Mouse (Mus musculus): ENCODE measurements around the gene Tefm.
A peak's percentile ranks its signal among the peaks of the same experiment; 100 is the strongest.
"Not testable (repeated sequence)": the region's sequence is repeated elsewhere in the genome, so short reads cannot be mapped to it uniquely, and the experiment has no call there.

Gene Tefm

DNA sequence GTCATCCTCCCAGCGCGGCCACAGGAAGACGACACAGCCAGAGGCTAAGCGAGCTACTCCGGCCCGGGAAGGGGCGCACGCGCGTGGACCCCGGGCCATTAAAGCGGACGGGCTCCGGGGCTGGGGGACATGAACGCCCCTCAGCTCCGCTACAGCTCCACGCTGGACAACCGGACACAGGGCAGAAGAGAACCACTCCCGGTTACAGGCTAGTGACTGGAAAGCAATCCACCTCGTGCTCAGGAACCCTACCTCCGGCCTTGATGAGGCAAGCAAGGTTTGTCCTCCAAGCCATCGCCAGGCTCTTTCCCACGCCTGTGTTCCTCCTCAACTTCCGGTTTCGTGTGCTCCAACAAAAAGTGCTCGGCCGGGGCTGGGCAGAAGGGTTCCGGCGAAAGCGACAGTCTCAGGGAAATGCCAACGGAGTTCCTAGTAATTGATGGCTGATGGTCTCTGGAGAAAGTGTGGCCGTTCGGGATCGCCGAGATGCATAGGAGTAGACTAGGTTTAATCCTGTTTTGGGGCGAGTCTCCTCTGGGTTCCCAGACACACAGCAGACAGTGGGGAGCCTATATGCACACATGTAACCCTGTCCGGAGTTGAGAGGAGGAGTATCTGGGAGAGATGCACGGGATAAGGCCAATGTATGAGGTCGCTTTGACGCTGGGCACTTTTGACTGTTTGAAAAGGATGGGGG is at the start of gene Tefm:
Tefm (minus strand) TSS at position 351 of the 697 bp plus-strand sequence.
- peak; percentile 85 for DNase-seq

DNA sequence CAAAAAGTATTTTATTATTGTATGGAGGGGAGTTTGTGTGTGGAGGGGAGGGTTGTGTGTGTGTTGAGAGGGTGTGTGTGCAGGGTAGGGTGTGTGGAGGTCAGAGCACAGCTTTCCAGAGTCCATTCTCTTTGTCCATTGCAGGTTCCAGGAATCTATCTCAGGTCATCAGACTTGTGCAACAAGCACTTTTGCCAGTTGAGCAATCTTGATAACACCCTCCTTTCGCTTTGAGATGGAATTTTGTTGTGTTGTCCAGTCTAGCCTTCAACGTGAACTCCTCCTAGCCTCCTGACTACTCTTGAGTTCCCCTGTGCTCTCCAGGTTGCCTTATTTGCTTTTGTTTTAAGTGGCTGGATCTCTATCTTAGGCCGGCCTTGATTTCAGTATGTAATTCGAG is 48.3 kb upstream of the Tefm start:
- no peak for DNase-seq

DNA sequence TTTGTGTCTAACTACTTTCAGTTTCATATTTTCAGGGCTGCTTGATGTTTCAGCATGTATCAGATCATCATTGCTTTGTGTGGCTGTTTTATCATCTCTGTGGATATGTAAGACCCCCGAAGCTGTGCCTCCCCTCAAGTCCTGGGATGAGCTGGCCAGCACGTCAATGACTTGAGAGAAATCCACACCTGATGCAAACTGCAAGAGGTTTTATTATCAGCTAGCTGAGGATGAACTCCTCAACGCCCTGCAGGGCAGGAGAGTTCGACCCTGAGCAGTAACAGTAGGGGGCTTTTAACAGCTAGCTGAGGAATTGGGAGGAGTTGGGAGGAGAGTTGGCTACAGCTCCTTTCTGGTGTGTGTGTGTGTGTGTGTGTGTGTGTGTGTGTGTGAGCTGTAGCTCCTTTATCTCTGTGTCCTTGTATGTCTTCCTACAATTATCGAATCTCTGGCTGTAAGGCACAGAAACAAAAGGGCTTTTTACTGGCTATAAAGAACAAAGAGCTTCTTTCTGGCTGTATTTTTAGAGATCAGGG is 43.5 kb upstream of the Tefm start:
- not testable (repeated sequence) for DNase-seq

DNA sequence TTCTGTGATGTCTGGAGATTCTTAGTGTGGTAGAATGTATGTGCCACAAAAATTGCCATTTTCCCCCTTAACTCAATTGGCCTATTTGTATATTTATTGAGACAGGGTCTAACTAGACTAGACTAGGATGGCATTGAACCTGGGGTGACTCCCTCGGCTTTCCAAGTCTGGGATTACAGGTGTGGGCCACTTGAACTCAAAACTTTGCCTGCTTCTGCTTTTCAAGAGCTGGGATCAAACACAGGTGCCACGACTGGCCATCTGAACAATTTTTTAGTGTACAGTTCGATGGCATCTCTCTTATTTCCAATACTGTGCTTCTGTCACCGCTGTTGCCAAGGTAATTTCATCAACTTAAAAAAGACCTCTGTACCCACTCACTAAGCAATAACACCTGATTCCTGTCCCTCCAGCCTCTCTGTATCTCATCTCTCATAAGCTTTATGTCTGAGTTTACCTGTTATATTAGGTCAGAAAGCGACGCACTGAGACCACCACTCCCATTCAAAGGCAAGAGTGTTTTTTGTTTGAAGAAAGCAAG is 42.6 kb upstream of the Tefm start:
- DNase-seq, result no peak

DNA sequence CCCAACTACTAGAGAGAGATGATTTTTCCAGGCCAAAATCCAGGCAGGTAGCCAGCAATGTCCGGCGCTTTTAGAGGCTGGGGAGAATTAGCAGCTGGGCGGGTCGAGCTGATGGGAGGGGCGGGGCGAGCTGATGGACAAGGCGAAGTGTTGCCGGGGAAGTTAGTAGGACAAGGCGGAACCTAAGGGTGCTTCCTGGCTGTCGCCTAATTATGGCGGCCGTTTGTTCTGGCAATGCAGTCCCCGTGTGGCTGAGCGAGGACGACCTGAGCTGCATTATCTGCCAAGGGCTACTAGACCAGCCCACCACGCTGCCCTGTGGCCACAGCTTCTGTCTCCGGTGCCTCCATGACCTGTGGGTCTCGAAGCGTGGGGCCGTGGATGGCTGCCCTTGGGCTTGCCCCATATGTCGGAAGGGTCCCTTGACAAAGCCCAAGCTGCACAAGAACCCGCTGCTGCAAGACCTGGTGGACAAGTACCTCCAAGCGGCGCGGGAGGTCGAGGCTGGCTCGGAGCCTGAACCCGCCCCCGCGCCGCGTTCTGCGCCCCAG is 41.8 kb upstream of the Tefm start, which contains the start of gene Rnf135:
Rnf135 (plus strand) TSS at position 147 of the 551 bp plus-strand sequence.
- peak; percentile 96 for DNase-seq

DNA sequence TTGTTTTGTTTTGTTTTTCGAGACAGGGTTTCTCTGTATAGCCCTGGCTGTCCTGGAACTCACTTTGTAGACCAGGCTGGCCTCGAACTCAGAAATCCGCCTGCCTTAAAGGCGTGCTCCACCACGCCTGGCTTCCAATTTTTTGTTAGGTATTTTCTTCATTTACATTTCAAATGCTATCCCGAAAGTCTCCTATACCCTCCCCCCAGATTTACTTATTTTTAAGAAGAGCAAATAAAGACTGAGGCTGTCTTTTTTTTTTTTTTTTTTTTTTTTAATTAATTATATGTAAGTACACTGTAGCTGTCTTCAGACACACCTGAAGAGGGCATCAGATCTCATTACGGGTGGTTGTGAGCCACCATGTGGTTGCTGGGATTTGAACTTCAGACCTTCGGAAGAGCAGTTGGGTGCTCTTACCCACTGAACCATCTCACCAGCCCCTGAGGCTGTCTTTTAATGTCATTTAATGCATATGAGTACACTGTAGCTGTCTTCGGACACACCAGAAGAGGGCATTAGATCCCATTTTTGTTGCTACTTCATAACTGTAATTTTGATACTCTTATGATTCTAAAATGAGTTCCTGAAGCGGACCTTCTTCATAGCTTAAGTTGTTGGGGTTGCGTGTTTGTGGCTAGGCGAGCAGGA is 41.2 kb upstream of the Tefm start:
- DNase-seq, result not testable (repeated sequence)

DNA sequence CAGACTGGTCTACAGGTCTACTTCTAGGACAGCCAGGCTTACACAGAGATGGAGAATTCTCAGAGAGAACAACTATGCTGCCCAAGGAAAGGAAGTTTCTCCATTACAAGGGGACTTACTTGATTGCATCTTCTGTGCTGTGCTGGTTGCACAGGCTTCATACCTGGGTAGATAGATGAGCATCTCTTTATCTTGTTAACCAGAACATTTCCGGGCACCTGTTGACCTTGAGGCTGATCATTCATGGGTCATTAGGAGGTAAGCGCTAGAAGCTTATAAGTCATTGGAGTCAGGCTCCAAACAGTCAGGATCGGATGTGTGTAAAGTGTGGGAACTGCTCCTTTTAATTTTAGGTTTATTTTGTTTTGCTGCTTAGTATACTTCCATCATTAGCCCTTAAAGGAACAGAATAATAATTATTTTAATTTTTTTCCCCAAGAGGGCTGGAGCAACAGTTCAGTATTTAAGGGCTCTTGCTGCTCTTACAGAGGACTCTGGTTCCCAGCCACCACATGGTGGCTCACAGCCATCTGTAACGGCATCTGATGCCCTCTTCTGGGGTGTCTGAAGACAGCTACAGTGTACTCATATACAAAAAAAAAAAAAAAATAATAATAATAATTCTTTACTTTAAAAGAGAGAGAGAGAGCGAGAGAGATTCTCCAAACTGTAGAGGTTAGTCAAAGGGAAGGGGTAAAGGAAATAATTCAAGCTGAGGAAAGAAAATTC is 39.2 kb upstream of the Tefm start:
- no peak for DNase-seq

DNA sequence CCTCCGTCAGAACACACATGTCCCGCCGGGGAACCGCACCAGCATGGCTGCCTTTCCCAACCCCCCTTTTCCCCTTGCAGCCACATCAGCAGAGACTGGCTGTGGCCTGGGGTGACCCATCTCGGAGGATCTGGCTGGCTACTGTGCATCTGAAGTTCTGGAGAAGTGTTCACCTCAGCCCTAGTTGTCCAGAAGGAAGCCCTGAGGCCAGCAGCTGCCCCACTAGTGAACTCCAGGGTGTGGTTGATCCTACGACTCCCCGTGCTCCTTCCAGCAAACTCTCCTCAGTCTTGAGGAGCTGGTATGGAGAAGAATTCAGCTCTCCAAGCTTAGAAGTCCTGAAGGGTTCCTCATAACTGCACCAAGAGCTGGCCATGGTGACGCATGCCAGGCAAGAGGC is 36.3 kb upstream of the Tefm start:
- DNase-seq, result no peak

DNA sequence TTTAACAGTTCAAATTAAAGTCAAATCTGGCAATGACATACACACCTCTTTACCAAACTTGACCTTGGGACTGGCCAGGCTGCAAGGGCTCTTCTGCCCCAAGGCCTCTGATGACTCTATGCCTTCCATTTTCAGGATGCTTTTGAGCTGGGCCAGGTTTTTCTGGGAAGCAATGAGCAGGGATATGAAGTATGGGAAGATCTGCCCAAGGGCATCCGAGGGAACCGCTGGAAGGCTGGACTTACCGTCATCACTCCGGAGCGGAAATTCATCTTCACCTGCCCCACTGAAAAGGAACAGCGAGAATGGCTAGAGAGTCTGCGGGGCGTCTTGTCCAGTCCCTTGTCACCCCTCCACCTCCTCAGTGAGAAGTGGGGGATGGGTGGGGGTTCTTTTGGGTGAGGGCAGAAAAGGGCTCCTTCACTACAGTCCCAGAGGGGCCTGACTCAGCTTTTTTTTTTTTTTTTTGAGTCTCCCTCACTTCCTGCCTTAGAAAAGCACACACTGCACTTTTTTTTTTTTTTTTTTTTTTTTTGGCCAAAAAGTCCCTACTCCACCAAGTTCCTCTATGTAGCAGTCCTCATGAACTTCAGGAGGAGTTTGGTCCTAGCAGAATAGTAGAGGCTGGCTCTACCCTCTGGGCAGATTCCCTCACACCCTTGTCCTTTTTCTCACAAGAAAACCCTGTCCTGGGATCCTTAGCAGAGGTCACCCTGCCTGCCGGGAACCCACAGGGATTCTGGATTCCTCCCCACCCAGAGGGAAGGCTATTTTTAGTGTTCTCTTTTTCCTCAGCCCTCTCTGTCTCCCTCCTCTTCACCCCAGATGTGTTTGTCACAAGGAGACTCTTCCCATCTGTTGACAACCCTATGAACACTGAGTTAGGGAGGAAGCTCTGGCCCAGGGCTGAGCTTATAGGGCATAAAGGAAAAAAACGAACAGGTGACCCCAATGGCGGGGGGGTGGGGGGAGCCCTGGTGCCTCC is 35.2 kb upstream of the Tefm start:
- no peak for DNase-seq

DNA sequence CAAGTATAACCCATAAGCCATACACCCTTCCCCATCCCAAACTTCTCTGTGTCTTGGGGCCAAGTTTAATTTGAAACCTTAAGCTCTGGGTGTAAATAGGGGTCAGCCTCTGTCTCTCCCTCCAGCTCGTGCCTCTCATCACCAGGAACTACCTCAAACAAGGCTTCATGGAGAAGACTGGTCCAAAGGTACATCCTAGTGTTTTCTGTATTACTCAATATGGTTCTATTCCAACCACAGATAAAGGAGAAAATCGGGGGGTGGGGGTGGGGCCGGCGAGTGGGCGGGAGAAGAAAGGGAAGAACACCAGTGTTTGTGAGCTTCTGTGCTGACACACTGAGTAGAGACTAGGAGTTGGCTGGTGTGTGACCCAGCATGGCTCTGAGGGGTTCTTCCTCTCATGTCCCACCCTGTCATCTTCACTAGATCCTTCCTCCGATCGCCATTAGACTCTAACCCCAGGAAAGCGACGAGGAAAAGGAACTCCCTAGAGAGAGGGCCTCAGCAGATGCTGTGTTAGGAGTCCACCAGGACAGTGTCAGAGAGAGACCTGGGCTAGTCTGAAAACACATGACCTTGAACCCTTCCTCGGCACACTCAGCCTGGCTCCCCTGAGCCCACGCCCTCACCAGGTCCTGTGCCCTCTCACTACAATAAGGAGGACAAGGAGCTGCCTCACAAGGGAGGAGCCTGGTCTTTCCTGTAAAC is 32.1 kb upstream of the Tefm start:
- DNase-seq, result no peak

DNA sequence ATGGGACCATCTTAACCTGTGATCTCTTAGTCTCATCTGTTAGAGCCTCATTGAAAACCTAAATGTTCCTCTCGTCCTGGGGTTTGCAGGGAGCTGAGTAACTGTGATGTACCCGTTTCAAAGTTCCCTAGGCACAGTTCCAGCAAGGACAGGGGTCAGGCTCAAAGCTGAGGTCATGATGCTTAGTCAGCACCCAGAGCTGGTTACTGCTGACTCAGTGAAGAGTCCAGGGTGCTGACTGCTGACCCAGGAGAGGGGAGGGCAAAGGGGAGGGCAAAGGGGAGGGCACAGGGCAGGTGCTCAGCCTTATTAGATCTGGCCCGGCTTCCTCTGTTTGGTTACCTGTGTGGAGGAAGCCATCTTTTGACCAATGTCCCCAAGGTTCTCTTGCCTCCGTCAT is 29.9 kb upstream of the Tefm start:
- DNase-seq, result peak; percentile 97

DNA sequence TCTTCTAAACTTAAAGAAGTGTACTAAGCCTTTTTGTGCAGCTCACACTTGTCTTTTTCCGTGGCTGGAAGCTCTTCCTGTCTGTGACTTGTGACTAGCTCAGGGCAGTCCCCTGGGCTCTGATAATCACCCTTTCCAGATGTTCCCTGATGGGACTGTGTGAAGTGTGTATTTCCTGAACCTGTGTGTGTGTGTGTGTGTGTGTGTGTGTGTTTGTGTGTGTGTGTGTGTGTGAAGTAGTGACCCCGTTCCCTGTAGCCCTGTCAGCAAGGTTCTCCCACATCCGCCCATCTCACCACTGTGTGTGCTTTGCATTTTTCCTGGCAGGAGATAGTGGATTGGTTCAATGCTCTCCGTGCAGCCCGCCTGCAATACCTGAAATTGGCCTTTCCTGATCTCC is 28.4 kb upstream of the Tefm start:
- no peak for DNase-seq

DNA sequence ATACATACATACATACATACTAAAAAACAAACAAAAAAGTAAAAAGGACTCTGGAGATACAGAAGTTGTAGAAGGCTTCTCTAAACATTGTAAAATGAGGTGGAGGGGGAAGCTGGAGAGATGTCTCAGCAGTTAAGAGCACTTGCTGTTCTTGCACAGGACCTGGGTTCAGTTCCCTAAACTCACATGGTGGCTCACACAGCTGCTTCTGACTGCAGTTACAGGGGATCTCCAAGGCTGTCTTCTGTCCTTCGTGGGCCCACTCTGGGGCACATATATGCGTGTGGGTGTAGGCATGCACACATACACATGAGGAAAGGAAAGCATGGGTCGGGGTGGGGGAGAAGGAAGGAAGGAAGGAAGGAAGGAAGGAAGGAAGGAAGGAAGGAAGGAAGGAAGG is 27.7 kb upstream of the Tefm start:
- no peak for DNase-seq

DNA sequence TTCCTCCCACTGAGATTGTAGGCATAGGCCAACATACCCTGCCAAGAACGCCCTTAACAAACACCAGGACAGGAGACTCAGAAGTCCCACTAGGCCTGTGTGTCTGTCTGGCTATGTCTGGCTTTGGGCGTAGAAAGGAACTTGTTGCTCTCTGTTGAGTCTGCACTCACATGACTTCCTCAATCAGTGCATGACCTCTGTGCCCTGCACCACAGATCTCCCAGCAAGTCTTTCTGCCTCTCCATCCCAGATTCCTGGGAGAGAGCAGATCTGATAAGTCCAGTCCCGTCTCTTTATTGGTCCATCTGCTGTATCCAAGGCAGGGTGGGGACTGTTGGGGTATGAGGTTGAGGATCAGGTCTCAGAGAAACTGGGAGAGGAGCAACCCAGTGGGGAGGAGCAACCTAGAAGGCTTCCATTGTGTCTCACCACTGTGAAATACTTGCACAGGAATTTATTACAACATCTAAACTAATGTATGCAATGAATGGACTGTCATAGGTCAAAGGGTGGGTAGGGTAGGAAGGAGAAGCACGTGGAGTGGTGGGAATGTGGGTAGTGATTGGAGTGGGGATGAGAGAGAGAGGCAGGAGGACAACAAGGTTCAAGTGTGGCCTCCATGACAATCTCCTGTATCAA is 26.8 kb upstream of the Tefm start:
- DNase-seq, result no peak

DNA sequence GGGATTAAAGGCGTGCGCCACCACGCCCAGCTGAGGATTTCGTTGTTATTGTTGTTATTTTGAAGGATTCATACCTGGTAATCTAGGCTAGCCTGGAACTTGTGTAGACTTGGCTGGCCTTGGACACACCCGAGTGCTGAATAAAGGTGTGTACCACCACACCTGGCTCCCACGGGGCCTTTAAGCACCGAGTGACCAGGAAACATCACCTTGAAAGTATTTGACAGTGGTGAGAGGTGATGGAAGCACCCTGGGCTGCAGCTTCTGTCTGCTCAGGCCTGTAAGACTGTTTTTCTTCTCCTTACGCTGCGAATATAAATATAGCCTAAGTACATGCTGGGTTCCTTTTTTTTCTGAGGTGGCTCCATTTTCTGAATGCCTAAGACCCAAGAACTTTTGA is 26.1 kb upstream of the Tefm start:
- no peak for DNase-seq

DNA sequence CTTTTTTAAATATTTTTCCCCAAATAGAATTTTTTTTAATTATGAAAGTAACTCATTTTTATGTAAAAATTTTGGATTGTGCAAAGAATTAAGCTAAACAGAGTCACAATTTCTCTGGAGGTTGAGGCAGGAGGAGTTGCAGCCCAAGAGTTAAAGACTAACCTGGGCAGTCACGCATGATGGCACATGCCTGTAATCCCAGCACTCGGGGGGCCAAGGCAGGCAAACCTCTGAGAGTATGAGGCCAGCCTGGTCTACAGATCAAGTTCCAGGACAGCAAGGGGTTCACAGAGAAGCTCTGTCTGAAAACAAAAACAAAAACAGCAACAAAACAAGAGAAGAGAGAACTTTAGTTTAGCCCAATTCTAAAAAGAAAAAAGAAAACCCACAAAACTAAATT is 22.2 kb upstream of the Tefm start:
- peak; percentile 83 for DNase-seq

DNA sequence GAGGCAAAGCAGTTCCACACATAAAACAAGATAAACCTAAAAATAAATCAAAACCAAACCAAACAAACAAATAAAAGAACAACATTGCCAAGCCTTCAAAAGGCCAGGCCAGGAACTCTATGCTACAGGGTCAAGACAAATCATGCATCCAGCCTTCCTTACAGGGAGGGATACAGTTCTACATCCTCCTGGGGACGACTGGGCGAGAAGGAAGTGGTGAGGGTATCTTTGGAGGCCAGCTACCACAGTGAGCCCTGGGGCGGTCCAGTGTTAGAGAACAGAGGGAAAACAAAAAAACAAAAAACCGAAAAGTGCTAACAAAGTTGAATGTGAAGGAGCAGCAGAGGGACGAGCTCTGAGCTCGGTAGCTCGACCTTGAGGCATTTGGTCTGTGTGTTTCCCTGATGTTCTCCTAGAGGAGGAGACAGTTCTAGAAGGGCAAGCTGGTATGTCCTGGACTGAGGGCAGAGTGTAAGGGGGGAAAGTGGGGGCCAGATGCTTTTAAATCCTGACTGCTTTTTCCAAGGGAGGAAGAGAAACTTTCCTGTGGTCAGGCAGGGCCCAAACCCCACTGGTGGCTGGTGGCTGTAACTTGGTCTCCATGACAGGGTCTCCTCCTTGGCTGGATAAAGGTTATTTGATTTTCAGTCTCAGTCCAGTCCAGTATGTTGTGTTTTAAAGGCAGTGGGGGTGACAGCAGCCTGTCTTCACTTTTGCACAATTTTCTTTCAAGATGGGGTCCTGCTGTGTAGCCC is 21.6 kb upstream of the Tefm start:
- no peak for DNase-seq

DNA sequence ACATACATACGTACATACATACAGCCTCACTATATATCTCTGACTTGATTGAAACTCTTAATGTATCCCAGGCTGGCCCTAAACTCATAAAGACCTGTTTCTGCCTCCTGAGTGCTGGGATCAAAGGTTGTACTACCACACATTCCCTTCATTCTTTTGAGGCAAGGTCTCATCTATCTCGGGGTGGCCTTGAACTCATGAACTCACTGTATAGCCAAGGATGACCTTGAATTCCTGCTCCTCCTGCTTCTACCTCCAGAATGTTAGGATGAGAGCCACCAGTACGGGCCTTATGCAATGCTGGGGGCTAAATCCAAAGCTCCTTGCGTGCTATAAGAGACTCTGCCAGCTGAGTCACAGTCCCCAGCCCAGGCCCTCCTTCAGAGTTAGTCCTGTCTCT is 19.1 kb upstream of the Tefm start:
- DNase-seq, result no peak

DNA sequence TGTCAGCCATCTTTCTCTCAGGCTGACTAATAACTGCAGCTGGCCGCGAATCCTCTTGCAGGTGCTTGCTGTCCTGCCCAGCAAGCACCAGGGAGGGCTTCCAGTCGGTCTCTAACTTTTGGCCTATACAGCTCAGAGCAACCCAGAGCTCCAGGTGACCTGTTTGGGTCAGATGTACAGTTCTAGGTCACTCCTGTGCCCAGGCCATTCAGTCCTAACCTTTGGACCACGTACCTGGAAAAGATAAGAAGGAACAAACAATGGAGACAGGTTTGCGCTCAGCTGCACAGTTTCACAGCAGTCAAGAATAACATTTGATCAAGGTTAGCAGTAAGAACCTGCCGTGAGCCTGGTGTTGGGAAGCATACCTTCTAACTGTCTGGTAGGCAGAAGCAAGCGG is 17.0 kb upstream of the Tefm start:
- no peak for DNase-seq

DNA sequence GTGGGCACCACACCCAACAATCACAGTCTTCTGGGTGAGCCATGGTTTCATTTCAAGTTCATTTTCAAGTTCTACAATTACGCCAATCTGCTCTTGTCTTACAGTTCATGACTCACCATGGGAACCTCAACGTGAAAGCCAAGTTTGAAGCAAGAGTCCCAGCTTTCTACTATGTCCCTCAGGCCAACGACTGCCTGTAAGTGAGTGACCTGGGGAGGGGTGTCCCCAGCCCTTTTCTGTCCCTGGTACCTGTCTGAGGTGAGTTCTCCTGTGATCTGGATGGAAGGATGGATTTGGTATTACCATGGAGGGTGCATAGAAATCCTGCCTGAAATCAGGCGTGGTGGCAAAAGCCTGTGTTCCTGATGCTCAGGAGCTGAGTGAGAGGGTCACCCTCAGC is 14.9 kb upstream of the Tefm start:
- DNase-seq, result no peak

All from kidney, adult 9 months (tissue).